Mouse (Mus musculus) hindbrain, embryonic 10.5 days (tissue): ENCODE results near the gene Adss. TPM values are rescaled to one million over a fixed set of nuclear protein-coding genes. Genes with fewer than 3 reads are reported as not detected.

Source experiments
- DNase-seq: peaks from one replicate; pipeline ENCODE4 v3.0.0-alpha.2; 2017; ENCODE audit warnings: low spot score
- H3K27ac ChIP-seq: fragments of 300-500 bp; sonication (generic); 2 replicates; pipeline ENCODE4 v1.5.1; 2016; ENCODE audit warnings: mild to moderate bottlenecking, moderate library complexity
- H3K27me3 ChIP-seq: fragments of 300-500 bp; sonication (generic); 2 replicates; pipeline ENCODE4 v1.6.1; 2016; ENCODE audit warnings: mild to moderate bottlenecking; ENCODE audit not compliant: poor library complexity, insufficient read depth, severe bottlenecking
- H3K36me3 ChIP-seq: fragments of 300-500 bp; sonication (generic); 2 replicates; pipeline ENCODE4 v1.6.1; 2016; ENCODE audit warnings: mild to moderate bottlenecking, moderate library complexity
- H3K4me1 ChIP-seq: fragments of 300-500 bp; sonication (generic); replicated peaks from 2 replicates; pipeline ENCODE4 v1.6.1; 2016; ENCODE audit warnings: mild to moderate bottlenecking
- H3K4me3 ChIP-seq: fragments of 300-500 bp; sonication (generic); 2 replicates; pipeline ENCODE4 v1.5.1; 2016; ENCODE audit warnings: mild to moderate bottlenecking, moderate library complexity
- H3K9me3 ChIP-seq: fragments of 300-500 bp; sonication (generic); 2 replicates; pipeline ENCODE4 v1.6.1; 2016; ENCODE audit warnings: mild to moderate bottlenecking, moderate library complexity
- WGBS: fragments of 180-500 bp; shearing (Covaris S2); methylation state at CpG from one replicate; pipeline ENCODE4 v1.1.7; 2016; 5-methylcytosine and 5-hydroxymethylcytosine counted together
- polyA plus RNA-seq: library from polyadenylated mRNA; unstranded; fragments of >200 nt; fragmentation: Nextera tagmentation; extraction: Ambion mirVana; gene quantifications from 2 replicates; pipeline ENCODE4 v1.2.1, GENCODE M21; 2016

Adss gene
- polyA plus RNA-seq, 1 experiment from 2014 or later, result 42.4 TPM

- no peak for DNase-seq
- Histone ChIP-seq H3K36me3 (peaks cover 13% of the 10 kb centered on the region; the same call in 1 of the 2 replicates), H3K9me3 (peaks cover 26% of the 10 kb centered on the region), H3K4me3 (no peak overlapping the region), H3K27ac (no peak overlapping the region), H3K4me1 (no peaks in the 10 kb centered on the region), H3K27me3 (no peaks in the 10 kb centered on the region)
- 98% methylated on average over 6 of the region's 6 CpGs for WGBS
These were observed 48.3 kb downstream of the Adss start for GRCm38 (mm10) chr1:177747869-177748540.

GRCm38 (mm10) chr1:177744521-177745325, 51.6 kb downstream of the Adss start:
- WGBS, result 81% methylated on average over 7 of the region's 7 CpGs

GRCm38 (mm10) chr1:177742119-177742518, 54.2 kb downstream of the Adss start:
- Histone ChIP-seq H3K27ac (no peak overlapping the region), H3K36me3 (no peaks in the 10 kb centered on the region), H3K27me3 (no peaks in the 10 kb centered on the region), H3K9me3 (no peaks in the 10 kb centered on the region), H3K4me3 (no peak overlapping the region), H3K4me1 (no peaks in the 10 kb centered on the region)
- DNase-seq, result no peak
- 79% methylated on average over 1 of the region's 1 CpGs for WGBS

More at GRCm38 (mm10) chr1:177744521-177745325, 51.6 kb downstream of the Adss start:
- DNase-seq, result no peak
- H3K27ac ChIP-seq, result no peak overlapping the region
- no peaks in the 10 kb centered on the region for H3K27me3 ChIP-seq
- no peak overlapping the region for H3K4me3 ChIP-seq
- H3K9me3 ChIP-seq, result peaks cover 9% of the 10 kb centered on the region
- no peaks in the 10 kb centered on the region for H3K4me1 ChIP-seq
- H3K36me3 ChIP-seq, result 0 out of 2 replicates have a peak, but pooled peaks cover 5% of the 10 kb centered on the region

- H3K36me3 ChIP-seq, result no peaks in the 10 kb centered on the region
- no peak for DNase-seq
- H3K27me3 ChIP-seq, result no peaks in the 10 kb centered on the region
- H3K4me3 ChIP-seq, result no peak overlapping the region
- no peak overlapping the region for H3K27ac ChIP-seq
- 75% methylated on average over 1 of the region's 1 CpGs for WGBS
- no peaks in the 10 kb centered on the region for H3K4me1 ChIP-seq
- no peaks in the 10 kb centered on the region for H3K9me3 ChIP-seq
These were observed 55.6 kb downstream of the Adss start for GRCm38 (mm10) chr1:177740707-177741106.

GRCm38 (mm10) chr1:177737505-177738105, 58.7 kb downstream of the Adss start:
- no peak for DNase-seq
- H3K27me3 ChIP-seq, result no peaks in the 10 kb centered on the region
- H3K4me3 ChIP-seq, result no peak overlapping the region
- no peaks in the 10 kb centered on the region for H3K9me3 ChIP-seq
- H3K27ac ChIP-seq, result no peak overlapping the region
- H3K36me3 ChIP-seq, result no peaks in the 10 kb centered on the region
- H3K4me1 ChIP-seq, result no peaks in the 10 kb centered on the region
- WGBS, result 63% methylated on average over 6 of the region's 6 CpGs

- no peaks in the 10 kb centered on the region for H3K27me3 ChIP-seq
- DNase-seq, result no peak
- H3K9me3 ChIP-seq, result peaks cover 5% of the 10 kb centered on the region; the same call in 1 of the 2 replicates
- no peak overlapping the region for H3K27ac ChIP-seq
- no peaks in the 10 kb centered on the region for H3K36me3 ChIP-seq
- H3K4me3 ChIP-seq, result no peak overlapping the region
- 86% methylated on average over 3 of the region's 3 CpGs for WGBS
- H3K4me1 ChIP-seq, result peaks cover 6% of the 10 kb centered on the region; the same call in 1 of the 2 replicates
These were observed 64.3 kb downstream of the Adss start for GRCm38 (mm10) chr1:177731973-177732372.

GRCm38 (mm10) chr1:177729043-177730024, 67.0 kb downstream of the Adss start, which contains the start of gene 1700016C15Rik:
TSS of gene 1700016C15Rik (plus strand) at chr1:177729814.
- no peak for DNase-seq
- H3K4me3 ChIP-seq, result no peak within 1 kb of the TSS
- peaks cover 6% of the 10 kb centered on the region; the same call in 1 of the 2 replicates for H3K4me1 ChIP-seq
- no peaks in the 10 kb centered on the region for H3K27me3 ChIP-seq
- H3K27ac ChIP-seq, result no peak within 1 kb of the TSS
- H3K9me3 ChIP-seq, result peaks cover 5% of the 10 kb centered on the region; the same call in 1 of the 2 replicates
- H3K36me3 ChIP-seq, result no peaks in the 10 kb centered on the region
- WGBS, result 70% methylated on average over 11 of the region's 11 CpGs

- H3K36me3 ChIP-seq, result no peaks in the 10 kb centered on the region
- WGBS, result 84% methylated on average over 3 of the region's 3 CpGs
- H3K4me1 ChIP-seq, result peaks cover 6% of the 10 kb centered on the region; the same call in 1 of the 2 replicates
- no peaks in the 10 kb centered on the region for H3K27me3 ChIP-seq
- H3K9me3 ChIP-seq, result peaks cover 5% of the 10 kb centered on the region; the same call in 1 of the 2 replicates
- no peak overlapping the region for H3K27ac ChIP-seq
- DNase-seq, result no peak
- H3K4me3 ChIP-seq, result no peak overlapping the region
These were observed 68.3 kb downstream of the Adss start for GRCm38 (mm10) chr1:177727883-177728525.

GRCm38 (mm10) chr1:177726870-177727269, 69.4 kb downstream of the Adss start:
- H3K4me1 ChIP-seq, result peaks cover 6% of the 10 kb centered on the region; the same call in 1 of the 2 replicates
- no peak overlapping the region for H3K4me3 ChIP-seq
- no peaks in the 10 kb centered on the region for H3K27me3 ChIP-seq
- no peaks in the 10 kb centered on the region for H3K36me3 ChIP-seq
- H3K9me3 ChIP-seq, result peaks cover 5% of the 10 kb centered on the region; the same call in 1 of the 2 replicates
- 85% methylated on average over 5 of the region's 5 CpGs for WGBS
- no peak overlapping the region for H3K27ac ChIP-seq
- DNase-seq, result no peak

- no peaks in the 10 kb centered on the region for H3K4me1 ChIP-seq
- 76% methylated on average over 4 of the region's 4 CpGs for WGBS
- H3K36me3 ChIP-seq, result no peaks in the 10 kb centered on the region
- no peaks in the 10 kb centered on the region for H3K9me3 ChIP-seq
- DNase-seq, result no peak
- no peak overlapping the region for H3K27ac ChIP-seq
- no peak overlapping the region for H3K4me3 ChIP-seq
- no peaks in the 10 kb centered on the region for H3K27me3 ChIP-seq
These were observed 72.5 kb downstream of the Adss start for GRCm38 (mm10) chr1:177723786-177724185.

GRCm38 (mm10) chr1:177719029-177719427, 77.3 kb downstream of the Adss start:
- Histone ChIP-seq H3K4me3 (no peak overlapping the region), H3K9me3 (no peaks in the 10 kb centered on the region), H3K27ac (no peak overlapping the region), H3K36me3 (no peaks in the 10 kb centered on the region), H3K4me1 (peaks cover 7% of the 10 kb centered on the region), H3K27me3 (no peaks in the 10 kb centered on the region)
- WGBS, result 72% methylated on average over 3 of the region's 3 CpGs
- no peak for DNase-seq
